Mouse (Mus musculus) common myeloid progenitor, adult 5-6 weeks (primary cell): ENCODE measurements at regions not wholly inside any gene's neighbourhood (a gene's known extent, or its start where the extent isn't known, plus 50 kb on each side); places are given as distances from the start of the nearest gene placed in this dataset.
"Not testable (repeated sequence)": the region's sequence is repeated elsewhere in the genome, so short reads cannot be mapped to it uniquely, and the experiment has no call there.

Experiments
- ATAC-seq: replicated peaks from 2 replicates; pipeline ENCODE4 v1.8.0; 2016; ENCODE audit warnings: low read depth, mild to moderate bottlenecking, moderate TSS enrichment, inconsistent platforms; ENCODE audit not compliant: poor library complexity, severe bottlenecking

DNA sequence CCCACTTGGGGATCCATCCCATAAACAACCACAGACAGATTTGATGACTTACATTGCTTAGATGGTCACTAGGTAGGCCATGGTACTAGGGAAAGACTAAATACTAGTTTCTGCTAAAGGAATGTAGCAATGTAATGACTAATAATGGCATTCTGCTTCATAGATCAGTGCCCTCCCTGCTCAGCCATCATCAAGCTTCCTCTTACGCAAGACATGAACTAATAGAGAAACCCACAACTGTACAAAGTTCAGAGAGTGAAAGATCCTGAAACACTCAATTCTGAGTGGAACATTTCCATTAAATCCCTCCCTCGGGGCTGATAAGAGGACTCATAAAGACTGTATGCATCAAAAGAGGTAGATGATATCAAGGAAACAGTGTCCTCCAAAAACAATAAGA, 198.4 kb upstream of the Speer4f2 start:
- no peak for ATAC-seq

GRCm38 (mm10) chr5:17176771-17177170, 196.2 kb upstream of the Speer4f2 start:
- no peak for ATAC-seq

DNA sequence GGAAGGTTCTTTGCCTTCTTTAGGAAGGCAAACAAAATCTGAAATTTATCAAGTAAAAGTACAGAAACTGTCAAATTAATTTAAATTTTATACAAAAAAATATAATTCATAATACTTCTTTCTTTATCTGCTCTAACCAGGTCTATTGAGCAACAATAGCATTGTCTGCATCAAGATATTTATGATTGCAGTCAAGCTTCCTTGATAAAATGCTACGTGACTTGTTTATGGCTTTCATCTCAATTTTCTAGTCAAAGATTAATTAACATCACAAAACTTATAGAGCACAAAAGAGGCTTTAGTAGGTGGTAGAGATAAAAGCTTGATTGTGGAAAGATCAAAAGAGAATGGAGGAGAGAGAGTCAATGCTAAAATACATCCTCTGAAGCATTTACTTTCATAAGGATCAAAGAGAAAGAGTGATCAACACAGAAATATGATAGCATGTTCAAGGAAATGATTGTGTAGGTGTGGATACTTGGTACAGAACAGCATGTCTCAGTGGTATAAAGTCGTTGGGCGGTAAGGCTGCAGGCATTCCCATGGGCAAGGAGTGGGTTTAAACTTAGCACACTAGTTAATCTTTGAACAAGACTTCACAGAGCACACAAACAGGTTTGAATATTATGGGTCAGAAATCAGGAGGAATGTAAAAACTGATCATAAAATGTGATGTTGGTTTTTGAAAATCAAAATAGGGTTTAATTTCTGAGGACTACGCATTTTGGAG, 164.3 kb upstream of the Speer4f2 start:
- ATAC-seq: no peak

DNA sequence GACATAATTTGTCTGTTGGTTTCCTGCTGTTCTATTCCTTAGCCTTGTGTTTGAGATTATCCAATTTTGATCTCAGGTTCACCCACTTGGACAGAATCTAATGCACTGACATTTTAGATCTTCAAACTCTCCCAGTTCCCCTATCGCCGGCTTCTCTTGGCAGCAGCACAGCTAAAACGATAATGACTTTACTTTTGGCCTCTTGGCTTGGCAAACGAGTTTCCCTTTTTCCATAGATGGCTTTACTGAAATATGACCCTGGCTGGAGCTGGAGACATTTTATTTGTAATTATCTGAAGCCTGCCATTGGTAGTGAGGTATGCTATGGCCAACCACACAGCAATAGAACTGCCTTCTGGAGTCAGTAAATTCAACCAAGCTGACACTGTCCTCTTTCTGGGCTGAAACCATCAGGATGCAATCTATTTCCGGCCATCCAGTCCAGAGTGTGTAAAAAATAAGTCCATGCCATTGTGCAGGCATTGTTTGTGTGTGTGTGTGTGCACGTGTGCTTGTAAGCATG, 162.2 kb upstream of the Speer4f2 start:
- ATAC-seq: no peak

- ATAC-seq: not testable (repeated sequence)
Measured at GRCm38 (mm10) chr5:17223542-17223941, 149.4 kb upstream of the Speer4f2 start.

DNA sequence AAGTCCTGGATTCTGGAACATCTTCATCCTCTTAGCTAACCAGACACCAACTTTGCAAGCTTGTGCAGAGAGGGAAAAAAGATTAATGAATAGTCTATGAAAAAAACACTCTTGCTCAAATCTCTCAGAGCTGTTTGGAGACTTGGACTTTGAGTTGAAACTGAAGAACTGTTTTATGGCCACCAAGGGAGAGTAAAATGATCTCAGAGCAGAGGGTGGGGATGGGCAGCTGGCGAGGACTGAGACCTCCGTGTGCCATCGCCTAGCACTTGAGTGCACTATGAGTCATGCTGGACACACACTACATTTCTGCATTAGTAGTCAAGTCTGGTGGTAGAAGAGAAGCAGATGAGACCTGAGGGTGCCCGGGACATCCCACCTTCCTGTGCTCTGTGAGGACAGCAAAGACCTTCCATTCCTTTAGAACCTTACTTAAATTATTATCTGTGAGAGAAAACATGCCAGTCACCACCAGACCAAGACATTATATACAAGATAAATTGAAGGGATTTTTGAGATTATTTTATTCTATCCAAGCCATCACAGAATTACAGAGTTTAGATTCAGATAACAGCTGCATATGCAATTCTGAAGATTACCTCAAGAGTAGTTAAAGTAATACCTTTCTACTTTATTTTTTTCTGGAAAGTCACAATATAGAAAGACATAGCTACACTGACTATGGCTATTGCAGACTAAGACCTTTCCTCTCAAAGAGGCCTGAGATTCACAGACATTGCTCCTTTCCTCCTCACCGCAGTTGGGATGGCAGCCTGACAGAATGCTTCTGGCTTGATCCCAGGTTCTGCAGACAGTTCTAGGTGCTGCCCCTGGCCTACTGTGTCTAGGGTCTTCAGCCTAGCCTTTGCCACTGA, 125.0 kb upstream of the Speer4f2 start:
- no peak for ATAC-seq

DNA sequence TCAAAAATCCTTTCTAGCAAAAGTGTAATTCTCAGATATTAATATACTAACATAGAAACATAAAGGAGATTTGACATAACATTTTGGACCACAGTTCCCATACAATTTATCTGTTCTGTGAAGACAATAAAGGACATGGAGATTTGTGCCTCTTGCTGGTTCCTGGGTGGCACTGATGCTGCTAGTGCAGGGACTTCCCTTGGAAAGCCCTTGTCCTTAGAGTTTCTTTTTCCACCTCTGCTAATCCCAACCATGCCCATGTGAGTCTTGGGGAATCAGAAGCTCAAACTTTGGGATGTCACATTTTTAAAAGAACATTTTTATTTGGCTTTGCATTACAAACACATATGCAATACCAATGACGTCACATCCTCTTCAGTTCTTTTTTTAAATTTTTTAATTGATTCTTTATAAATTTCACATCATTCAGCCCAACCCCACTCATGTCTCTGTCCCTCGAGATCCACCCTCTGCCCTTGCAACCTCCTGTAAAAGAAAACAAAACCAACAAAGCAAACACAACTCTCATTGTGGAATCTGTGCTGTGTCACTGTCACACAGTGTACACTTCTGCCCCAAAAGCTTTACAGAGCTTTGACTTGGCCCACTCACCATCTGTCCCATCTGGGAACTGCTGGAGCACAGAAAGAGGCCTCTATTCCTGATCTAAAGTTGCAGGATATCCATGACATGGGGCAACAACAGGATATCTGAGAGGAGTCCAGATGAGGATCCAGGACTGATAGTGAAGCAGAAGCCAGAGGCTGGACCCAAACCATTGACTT, 112.2 kb upstream of the Speer4f2 start:
- ATAC-seq: no peak

GRCm38 (mm10) chr5:17262126-17262525, 110.9 kb upstream of the Speer4f2 start:
- ATAC-seq: no peak

- ATAC-seq: 0 out of 2 replicates have a peak, but pooled peaks have one; percentile 18
Measured at GRCm38 (mm10) chr5:17271153-17271552, 101.8 kb upstream of the Speer4f2 start.

GRCm38 (mm10) chr5:17271722-17272479, 101.1 kb upstream of the Speer4f2 start:
- ATAC-seq: no peak

DNA sequence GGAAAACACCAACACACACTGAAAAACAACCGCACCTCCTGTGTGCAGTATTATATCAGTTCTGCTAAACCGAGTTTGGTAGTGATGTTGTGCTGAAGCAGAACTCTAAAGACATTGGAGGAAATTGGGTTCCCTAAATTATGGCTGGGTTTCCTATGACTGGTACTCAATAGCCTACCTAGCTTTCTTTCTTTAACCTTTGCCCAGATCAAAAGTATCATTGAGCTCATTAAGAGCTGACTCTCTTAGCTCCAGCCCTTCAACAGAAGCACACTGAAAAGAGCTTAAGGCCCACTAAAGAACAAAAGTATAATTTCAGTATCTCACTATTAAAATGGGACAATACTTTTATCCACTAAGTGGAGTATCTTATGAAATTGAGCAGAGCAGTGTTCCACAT, 97.6 kb upstream of the Speer4f2 start:
- ATAC-seq: no peak

DNA sequence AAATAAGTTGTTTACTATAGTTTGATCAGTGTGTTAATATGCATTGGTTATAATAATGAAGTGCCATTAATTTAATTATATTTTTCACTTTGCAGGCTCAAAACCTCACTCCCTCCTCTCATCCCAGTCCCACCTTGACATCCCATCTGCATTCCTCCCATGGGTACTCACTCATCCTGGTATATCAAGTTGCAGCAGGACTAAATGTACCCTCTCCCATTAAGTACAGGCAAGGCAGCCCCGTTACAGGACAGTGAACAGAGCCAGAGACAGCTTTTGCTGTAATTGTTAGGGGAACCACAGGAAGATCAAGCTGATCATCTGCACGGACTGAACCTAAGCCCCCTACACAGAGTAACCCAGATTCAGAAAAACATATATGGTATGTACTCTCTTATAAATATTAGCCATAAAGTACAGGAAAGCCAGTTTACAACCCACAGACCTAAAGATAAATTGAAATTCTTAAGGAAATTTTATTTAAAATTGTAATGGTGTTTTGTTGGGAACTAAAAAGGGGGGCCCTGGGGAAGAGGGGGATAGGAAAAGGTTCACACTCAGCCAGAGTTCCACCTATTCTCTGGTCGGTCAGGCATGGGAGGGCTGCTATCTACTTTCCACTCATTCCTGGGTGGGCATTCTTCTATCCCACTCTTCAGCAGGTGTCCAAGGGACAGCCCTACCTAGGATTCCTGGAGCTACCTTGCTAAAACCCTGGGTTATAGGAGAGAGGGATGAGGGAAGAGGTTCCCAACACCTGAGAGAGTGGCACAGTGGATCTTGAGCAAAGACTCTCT, 96.0 kb upstream of the Speer4f2 start:
- no peak for ATAC-seq

DNA sequence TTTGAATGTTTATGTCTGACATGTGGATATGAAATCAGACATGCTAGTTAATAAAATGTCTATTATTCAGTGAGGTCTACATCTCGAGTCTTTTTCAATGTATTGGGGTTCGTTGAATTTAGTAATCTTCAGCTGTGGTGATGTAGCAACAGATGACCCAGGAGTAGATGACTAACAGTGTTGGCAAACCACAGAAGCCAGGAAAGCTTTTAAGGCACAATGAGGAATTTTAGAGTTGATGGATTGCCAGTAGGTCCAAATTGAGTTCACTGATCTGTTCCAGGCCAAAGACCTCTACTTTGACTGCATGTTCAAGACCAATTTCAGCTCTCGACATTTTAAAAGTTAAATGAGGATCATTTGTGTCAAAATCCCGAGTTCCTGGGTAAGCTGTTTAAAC, 92.8 kb upstream of the Speer4f2 start:
- no peak for ATAC-seq

DNA sequence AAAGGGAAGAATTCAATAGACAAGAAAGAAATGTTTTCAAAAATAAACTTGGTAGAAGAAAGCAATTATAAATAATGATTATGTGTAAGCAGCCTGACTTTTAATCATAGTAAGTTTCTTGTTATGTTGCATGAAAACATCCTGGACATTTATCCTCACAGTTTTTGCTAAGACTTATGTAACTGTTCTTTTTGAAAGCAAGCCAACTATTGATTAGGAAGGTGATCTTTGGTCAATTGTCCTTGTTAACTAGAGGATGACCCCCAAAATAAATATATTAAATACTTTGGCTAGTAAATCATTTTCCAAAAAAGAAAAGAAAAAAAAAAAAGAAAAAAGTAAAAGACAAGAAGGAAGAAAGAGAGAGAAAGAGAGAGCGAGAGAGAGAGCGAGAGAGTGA, 92.0 kb upstream of the Speer4f2 start:
- no peak for ATAC-seq

DNA sequence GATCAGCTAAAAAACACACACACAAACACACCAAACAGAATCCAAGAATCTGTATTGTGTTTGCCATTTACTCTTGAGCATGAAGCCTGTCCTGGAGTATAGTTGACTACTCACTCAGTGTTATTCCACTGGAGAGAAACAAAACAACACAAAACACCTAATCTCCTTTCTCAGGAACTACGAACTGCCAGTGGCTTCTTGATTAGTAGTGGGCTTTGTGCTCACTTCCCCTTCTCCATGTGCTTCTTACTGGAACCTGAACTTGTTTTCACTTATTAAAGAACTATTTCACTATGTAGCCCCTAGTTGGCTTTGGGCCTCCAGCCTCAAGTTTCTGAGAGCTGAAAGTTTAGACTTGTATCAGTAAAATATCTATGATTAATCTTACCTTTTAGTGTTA, 84.0 kb upstream of the Speer4f2 start:
- ATAC-seq: peak; percentile 32; the same call in 1 of the 2 replicates

DNA sequence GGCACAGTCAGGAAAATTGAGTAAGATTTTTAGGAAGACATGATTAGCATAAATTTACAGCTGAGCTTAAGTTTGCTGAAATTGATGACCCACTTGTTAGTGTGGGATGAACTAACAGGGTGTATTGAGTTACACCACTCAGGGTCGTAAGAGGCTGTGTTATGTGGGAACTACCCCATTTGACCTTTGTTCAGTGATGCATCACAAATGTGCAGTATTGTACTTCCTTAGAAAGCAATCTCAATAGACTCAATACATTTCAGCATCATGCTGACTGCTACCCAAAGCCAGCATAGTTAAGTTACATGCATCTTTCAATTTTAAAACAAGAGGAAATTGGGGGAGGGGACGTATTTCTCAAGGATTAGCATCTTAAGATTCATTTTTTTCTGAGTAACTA, 80.4 kb upstream of the Speer4f2 start:
- ATAC-seq: no peak

GRCm38 (mm10) chr5:17296571-17297035, 76.4 kb upstream of the Speer4f2 start:
- no peak for ATAC-seq

DNA sequence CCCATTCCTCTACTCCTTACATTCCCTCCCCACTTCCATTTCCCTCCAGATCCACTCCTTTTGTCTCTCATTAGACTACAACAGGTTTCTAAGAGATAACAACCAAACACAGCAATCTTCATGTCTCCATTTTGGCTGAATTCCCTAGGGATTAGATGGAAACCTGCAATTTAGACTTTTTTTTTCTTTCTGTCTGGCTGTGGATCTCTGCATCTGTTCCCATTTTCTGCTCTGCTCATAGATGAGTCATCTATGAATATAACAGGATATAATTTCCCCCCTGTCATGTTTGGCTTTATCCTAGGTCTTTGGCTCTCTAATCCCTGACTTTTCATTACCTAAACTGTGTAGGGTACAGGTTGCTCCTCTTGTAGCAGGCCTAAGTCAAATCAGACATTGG, 73.1 kb upstream of the Speer4f2 start:
- ATAC-seq: no peak

GRCm38 (mm10) chr5:17321501-17321900, 51.5 kb upstream of the Speer4f2 start:
- no peak for ATAC-seq
